ENCODE assay signal across 8 mouse cellular contexts in genomic region chr7:81868158-81868557, GRCm38 (mm10). TPM values are rescaled to one million over a fixed set of nuclear protein-coding genes. Genes with fewer than 3 reads are reported as not detected.
A peak's percentile ranks its signal among the peaks of the same experiment; 100 is the strongest.
DNase-seq lines count a peak whose midpoint lies in the region; ATAC-seq and TF ChIP-seq lines count a peak whose summit lies in the region.

No protein-coding gene starts in this region.

- no peaks in the 10 kb centered on the region; the same call in 1 of the 2 replicates for H3K27me3 ChIP-seq in cerebellum, adult 2 months (ENCODE audit: control insufficient read depth, insufficient read depth, low read length)
- H3K27me3 ChIP-seq in forebrain, embryonic 15.5 days = no peaks in the 10 kb centered on the region
- H3K27me3 ChIP-seq in hindbrain, embryonic 14.5 days (ENCODE audit: control insufficient read depth, insufficient read depth, low read length) = no peaks in the 10 kb centered on the region

- 2% methylated on average over 6 of the region's 6 CpGs for WGBS in cerebellum, adult 2 months
- WGBS in forebrain, embryonic 15.5 days = 11% methylated on average over 6 of the region's 6 CpGs
- 23% methylated on average over 6 of the region's 6 CpGs for WGBS in hindbrain, embryonic 14.5 days

- H3K4me1 ChIP-seq in cerebellum, adult 2 months (ENCODE audit: control insufficient read depth, insufficient read depth, low read length) = peaks cover 10% of the 10 kb centered on the region
- peaks cover 16% of the 10 kb centered on the region for H3K4me1 ChIP-seq in forebrain, embryonic 15.5 days
- no peaks in the 10 kb centered on the region for H3K4me1 ChIP-seq in hindbrain, embryonic 14.5 days (replicated peaks; ENCODE audit: control insufficient read depth, insufficient read depth, low read length)

- TF ChIP-seq CTCF in cerebellum, adult 2 months (IDR thresholded peaks at IDR 0.05; ENCODE audit: borderline replicate concordance, insufficient read depth, low read depth, low read length) = peak; percentile 88

- peak; percentile 90 for ATAC-seq in forebrain, embryonic 15.5 days (replicated peaks)
- peak; percentile 71 for ATAC-seq in hindbrain, embryonic 14.5 days (ENCODE audit: low FRiP score)

- no peaks in the 10 kb centered on the region for H3K9me3 ChIP-seq in forebrain, embryonic 15.5 days
- no peaks in the 10 kb centered on the region for H3K9me3 ChIP-seq in hindbrain, embryonic 14.5 days (ENCODE audit: control insufficient read depth, low read length)

- H3K4me3 ChIP-seq in cerebellum, adult 2 months (replicated peaks; ENCODE audit: insufficient read depth, low read depth, low read length) = no peak overlapping the region
- no peak overlapping the region for H3K4me3 ChIP-seq in forebrain, embryonic 15.5 days
- H3K4me3 ChIP-seq in hindbrain, embryonic 14.5 days (replicated peaks; ENCODE audit: low read length) = no peak overlapping the region

- TF ChIP-seq POLR2A in cerebellum, adult 2 months (IDR thresholded peaks at IDR 0.05; ENCODE audit: borderline replicate concordance, insufficient read depth, low read length) = no peak

- H3K4me2 ChIP-seq in forebrain, embryonic 15.5 days (replicated peaks) = no peak overlapping the region
- no peak overlapping the region for H3K4me2 ChIP-seq in hindbrain, embryonic 14.5 days (replicated peaks)

- DNase-seq in heart, adult 11 months = peak; percentile 96
- no peak for DNase-seq in heart, postnatal 25 days (ENCODE audit: low spot score)
- DNase-seq in cerebellum, adult 2 months = peak; percentile 96 to 98
- peak; percentile 82 for DNase-seq in hindbrain, embryonic 14.5 days (ENCODE audit: low spot score)
- peak; percentile 81 to 86 for DNase-seq in layer of hippocampus, postnatal 10 days (ENCODE audit: low spot score in 2 of 2)
- peak; percentile 70 for DNase-seq in mesoderm, embryonic 11.5 days (ENCODE audit: low read depth, low spot score)
- peak; percentile 74 for DNase-seq in right cerebral cortex, postnatal 4 days

- no peak overlapping the region for H3K27ac ChIP-seq in cerebellum, adult 2 months (ENCODE audit: insufficient read depth, low read length)
- H3K27ac ChIP-seq in forebrain, embryonic 15.5 days (replicated peaks) = peak overlapping the region; percentile 16; the same call in 1 of the 2 replicates
- 0 out of 2 replicates have a peak overlapping the region, but pooled peaks have one; percentile 38 for H3K27ac ChIP-seq in hindbrain, embryonic 14.5 days

- no peaks in the 10 kb centered on the region for H3K36me3 ChIP-seq in forebrain, embryonic 15.5 days
- no peaks in the 10 kb centered on the region for H3K36me3 ChIP-seq in hindbrain, embryonic 14.5 days (replicated peaks; ENCODE audit: control insufficient read depth, insufficient read depth)

- H3K9ac ChIP-seq in forebrain, embryonic 15.5 days (replicated peaks) = no peak overlapping the region
- no peak overlapping the region for H3K9ac ChIP-seq in hindbrain, embryonic 14.5 days

- intact Hi-C loops in heart, postnatal 25 days (cut with DNase I) = loop anchor here (2.0 to 10.0 kb wide), 2 partner anchors 59 to 407 kb away; no protein-coding TSS in a partner anchor

RNA-seq across cellular contexts. Expression of gene Tm6sf1, which starts 9.4 kb away (rescaled TPM):
- 10 to 100 TPM; 13.1 to 13.4 TPM for total RNA-seq in heart, postnatal 25 days (2021)
- polyA plus RNA-seq in cerebellum, adult 2 months (2012; rRNA removed) = 39.2 and 40.9 TPM in 2 replicates
- polyA plus RNA-seq in forebrain, embryonic 15.5 days (2015; fragmentation: Nextera tagmentation; extraction: Ambion mirVana) = 7.1 and 7.6 TPM in 2 replicates
- polyA plus RNA-seq in hindbrain, embryonic 14.5 days (2014; fragmentation: Nextera tagmentation; extraction: Ambion mirVana) = 14.7 and 15.0 TPM in 2 replicates
- total RNA-seq in layer of hippocampus, postnatal 10 days (2021) = 10 to 100 TPM; 18.6 to 21.9 TPM

RNA-seq across cellular contexts. Expression of gene Gm10160, which starts 12.6 kb away (rescaled TPM):
- total RNA-seq in heart, postnatal 25 days (2021) = not detected
- polyA plus RNA-seq in cerebellum, adult 2 months (2012; rRNA removed) = not detected in 2 replicates
- polyA plus RNA-seq in forebrain, embryonic 15.5 days (2015; fragmentation: Nextera tagmentation; extraction: Ambion mirVana) = not detected in 2 replicates
- polyA plus RNA-seq in hindbrain, embryonic 14.5 days (2014; fragmentation: Nextera tagmentation; extraction: Ambion mirVana) = not detected in 2 replicates
- total RNA-seq in layer of hippocampus, postnatal 10 days (2021) = not detected

RNA-seq across cellular contexts. Expression of gene Btbd1, which starts 38.9 kb away (rescaled TPM):
- total RNA-seq in heart, postnatal 25 days (2021) = 100 to 1,000 TPM; 121 to 134 TPM
- 67.5 and 72.5 TPM in 2 replicates for polyA plus RNA-seq in cerebellum, adult 2 months (2012; rRNA removed)
- 96.3 and 108 TPM in 2 replicates for polyA plus RNA-seq in forebrain, embryonic 15.5 days (2015; fragmentation: Nextera tagmentation; extraction: Ambion mirVana)
- 132 and 145 TPM in 2 replicates for polyA plus RNA-seq in hindbrain, embryonic 14.5 days (2014; fragmentation: Nextera tagmentation; extraction: Ambion mirVana)
- total RNA-seq in layer of hippocampus, postnatal 10 days (2021) = 100 to 1,000 TPM; 118 to 123 TPM
